Mouse (Mus musculus): ENCODE results near the gene Pcgf5.

The Pcgf5 gene

GRCm38 (mm10) chr19:36348161-36348800 lies at the start of gene Pcgf5:
Gene Pcgf5 (plus strand): TSS chr19:36348309.
- Histone ChIP-seq H3K9me3 (ENCODE audit: low read length) (no peaks in the 10 kb centered on the region), H3K4me3 (replicated peaks; ENCODE audit: low read length) (peak within 1 kb of the TSS; percentile 85), H3K4me1 (replicated peaks; ENCODE audit: low read depth, low read length) (peaks cover 13% of the 10 kb centered on the region), H3K27me3 (ENCODE audit: insufficient read depth, low read length) (peaks cover 81% of the 10 kb centered on the region), H3K36me3 (ENCODE audit: insufficient read depth, low read length) (no peaks in the 10 kb centered on the region)
- no peak for TF ChIP-seq NANOG (IDR thresholded peaks at IDR 0.05; ENCODE audit: borderline replicate concordance, low read length)
- no peak for TF ChIP-seq POU5F1 (IDR thresholded peaks at IDR 0.05; ENCODE audit: borderline replicate concordance, low read length)

DNA sequence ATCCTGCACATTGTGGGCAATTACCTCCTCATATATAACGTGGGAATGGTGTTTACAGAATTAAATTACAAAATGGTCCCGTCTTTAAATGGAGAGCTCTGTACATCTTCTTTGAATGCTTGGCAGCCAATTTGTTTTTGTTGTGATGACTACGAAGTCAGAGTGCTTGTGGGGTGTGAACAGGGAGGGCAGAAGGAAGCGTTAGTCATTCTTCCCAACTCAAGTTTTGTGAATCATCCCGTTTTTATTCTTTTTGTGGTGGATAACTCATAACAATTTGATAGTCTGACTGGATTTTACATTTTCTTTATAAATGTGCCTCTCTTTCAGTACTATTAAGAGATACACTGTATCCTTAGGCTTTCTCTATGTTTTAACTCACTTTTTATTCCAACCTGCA lies 42.6 kb upstream of the Pcgf5 start:
- H3K4me3 ChIP-seq (replicated peaks; ENCODE audit: low read length), result no peak overlapping the region
- no peaks in the 10 kb centered on the region for H3K36me3 ChIP-seq (ENCODE audit: insufficient read depth, low read length)
- no peaks in the 10 kb centered on the region for H3K4me1 ChIP-seq (replicated peaks; ENCODE audit: low read depth, low read length)
- TF ChIP-seq NANOG (IDR thresholded peaks at IDR 0.05; ENCODE audit: borderline replicate concordance, low read length) (no peak), POU5F1 (IDR thresholded peaks at IDR 0.05; ENCODE audit: borderline replicate concordance, low read length) (no peak), CTCF (conservative IDR thresholded peaks at IDR 0.05; ENCODE audit: low read length) (no peak)
- no peaks in the 10 kb centered on the region for H3K9me3 ChIP-seq (ENCODE audit: low read length)
- H3K27me3 ChIP-seq (ENCODE audit: insufficient read depth, low read length), result no peaks in the 10 kb centered on the region

DNA sequence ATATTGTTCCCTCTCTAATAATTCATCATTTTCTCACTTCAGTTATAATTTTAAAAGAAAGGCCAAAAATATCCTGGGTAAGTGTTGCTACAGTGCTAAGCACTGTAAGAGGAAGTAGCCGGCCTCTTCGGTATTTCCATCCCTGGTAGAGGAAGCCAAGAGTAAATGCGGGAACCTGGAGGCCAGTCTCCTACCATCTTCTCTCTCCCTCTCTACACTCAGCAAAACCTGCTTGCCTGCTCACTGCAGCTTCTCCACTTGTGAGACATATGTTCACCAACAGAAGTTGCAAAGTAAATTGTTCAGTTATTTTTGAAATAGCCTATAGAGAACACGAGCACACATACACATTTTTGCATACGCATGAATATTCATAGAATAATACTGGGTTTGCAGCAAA lies 34.1 kb upstream of the Pcgf5 start:
- TF ChIP-seq NANOG (IDR thresholded peaks at IDR 0.05; ENCODE audit: borderline replicate concordance, low read length) (no peak), CTCF (conservative IDR thresholded peaks at IDR 0.05; ENCODE audit: low read length) (no peak), POU5F1 (IDR thresholded peaks at IDR 0.05; ENCODE audit: borderline replicate concordance, low read length) (no peak)
- Histone ChIP-seq H3K9me3 (ENCODE audit: low read length) (no peaks in the 10 kb centered on the region), H3K36me3 (ENCODE audit: insufficient read depth, low read length) (no peaks in the 10 kb centered on the region), H3K4me1 (replicated peaks; ENCODE audit: low read depth, low read length) (no peaks in the 10 kb centered on the region), H3K4me3 (replicated peaks; ENCODE audit: low read length) (no peak overlapping the region), H3K27me3 (ENCODE audit: insufficient read depth, low read length) (no peaks in the 10 kb centered on the region)

DNA sequence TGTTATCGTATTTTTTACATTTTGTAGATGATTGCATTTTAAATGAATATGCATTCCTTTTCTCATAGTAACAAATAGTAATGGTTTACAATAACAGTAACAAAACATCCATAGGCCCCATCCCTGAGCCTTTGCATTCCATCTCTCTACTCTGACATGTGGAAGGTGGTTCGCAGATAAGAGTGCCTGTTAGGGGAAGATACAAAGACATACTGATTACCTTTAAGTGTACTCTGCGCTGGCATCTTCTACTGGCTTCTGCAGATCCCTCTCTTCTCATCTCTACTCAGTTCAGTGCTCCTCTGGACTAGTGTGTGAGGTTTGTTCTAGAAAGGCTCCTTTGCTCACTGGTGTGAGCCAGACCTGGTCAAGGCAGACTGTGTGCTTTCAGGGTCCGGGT lies 28.4 kb upstream of the Pcgf5 start:
- H3K27me3 ChIP-seq (ENCODE audit: insufficient read depth, low read length), result no peaks in the 10 kb centered on the region
- TF ChIP-seq NANOG (IDR thresholded peaks at IDR 0.05; ENCODE audit: borderline replicate concordance, low read length) (no peak), POU5F1 (IDR thresholded peaks at IDR 0.05; ENCODE audit: borderline replicate concordance, low read length) (no peak), CTCF (conservative IDR thresholded peaks at IDR 0.05; ENCODE audit: low read length) (no peak)
- no peaks in the 10 kb centered on the region for H3K9me3 ChIP-seq (ENCODE audit: low read length)
- no peaks in the 10 kb centered on the region for H3K36me3 ChIP-seq (ENCODE audit: insufficient read depth, low read length)
- H3K4me1 ChIP-seq (replicated peaks; ENCODE audit: low read depth, low read length), result no peaks in the 10 kb centered on the region
- H3K4me3 ChIP-seq (replicated peaks; ENCODE audit: low read length), result no peak overlapping the region

DNA sequence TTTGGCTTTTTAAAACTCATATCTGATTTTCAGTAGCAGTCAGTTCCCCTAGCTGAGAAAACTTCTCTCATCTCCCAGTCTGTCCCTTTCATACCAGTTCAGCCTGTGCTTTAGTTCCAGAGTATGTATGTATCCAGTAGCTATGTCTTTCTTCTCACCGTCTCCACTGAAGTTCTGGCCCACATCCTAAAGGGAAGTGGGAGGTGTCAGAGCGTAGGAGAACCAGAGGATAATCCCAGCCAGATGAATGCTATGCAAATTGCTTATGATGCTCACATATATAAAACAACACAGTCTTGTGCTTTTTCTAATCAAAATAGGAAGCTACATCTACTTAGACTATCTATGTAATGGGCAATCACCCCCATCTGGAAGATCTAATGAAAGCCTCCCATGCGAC lies 27.0 kb upstream of the Pcgf5 start:
- no peak for TF ChIP-seq CTCF (conservative IDR thresholded peaks at IDR 0.05; ENCODE audit: low read length)
- Histone ChIP-seq H3K4me1 (replicated peaks; ENCODE audit: low read depth, low read length) (no peaks in the 10 kb centered on the region), H3K4me3 (replicated peaks; ENCODE audit: low read length) (no peak overlapping the region), H3K27me3 (ENCODE audit: insufficient read depth, low read length) (no peaks in the 10 kb centered on the region), H3K36me3 (ENCODE audit: insufficient read depth, low read length) (no peaks in the 10 kb centered on the region), H3K9me3 (ENCODE audit: low read length) (no peaks in the 10 kb centered on the region)

GRCm38 (mm10) chr19:36323326-36323725 lies 24.8 kb upstream of the Pcgf5 start:
- H3K9me3 ChIP-seq (ENCODE audit: low read length), result no peaks in the 10 kb centered on the region
- no peak overlapping the region for H3K4me3 ChIP-seq (replicated peaks; ENCODE audit: low read length)
- no peaks in the 10 kb centered on the region for H3K4me1 ChIP-seq (replicated peaks; ENCODE audit: low read depth, low read length)
- no peaks in the 10 kb centered on the region for H3K36me3 ChIP-seq (ENCODE audit: insufficient read depth, low read length)
- H3K27me3 ChIP-seq (ENCODE audit: insufficient read depth, low read length), result no peaks in the 10 kb centered on the region
- no peak for TF ChIP-seq CTCF (conservative IDR thresholded peaks at IDR 0.05; ENCODE audit: low read length)
- no peak for TF ChIP-seq POU5F1 (IDR thresholded peaks at IDR 0.05; ENCODE audit: borderline replicate concordance, low read length)
- TF ChIP-seq NANOG (IDR thresholded peaks at IDR 0.05; ENCODE audit: borderline replicate concordance, low read length), result no peak

DNA sequence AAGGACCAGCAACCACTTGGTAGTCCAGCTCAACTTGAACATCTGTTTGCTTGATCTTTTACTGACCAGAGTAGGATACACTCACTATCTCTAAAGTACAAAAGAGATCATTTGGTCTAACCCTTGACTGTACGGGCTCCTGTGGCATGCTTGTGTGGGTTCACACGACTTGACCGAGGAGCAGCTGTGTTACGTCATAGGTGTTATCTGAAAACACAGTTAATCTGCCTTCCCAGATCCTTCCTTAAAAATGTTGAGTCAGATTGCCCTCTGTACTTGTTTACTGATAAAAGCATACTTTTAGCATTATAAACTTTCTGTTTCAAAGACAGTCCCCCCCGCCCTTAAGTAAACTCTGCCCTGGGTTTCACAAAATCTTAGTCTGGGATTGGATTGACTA lies 19.4 kb upstream of the Pcgf5 start:
- TF ChIP-seq POU5F1 (IDR thresholded peaks at IDR 0.05; ENCODE audit: borderline replicate concordance, low read length), result no peak
- TF ChIP-seq CTCF (conservative IDR thresholded peaks at IDR 0.05; ENCODE audit: low read length), result no peak
- TF ChIP-seq NANOG (IDR thresholded peaks at IDR 0.05; ENCODE audit: borderline replicate concordance, low read length), result no peak
- Histone ChIP-seq H3K36me3 (ENCODE audit: insufficient read depth, low read length) (no peaks in the 10 kb centered on the region), H3K4me1 (replicated peaks; ENCODE audit: low read depth, low read length) (no peaks in the 10 kb centered on the region), H3K4me3 (replicated peaks; ENCODE audit: low read length) (no peak overlapping the region), H3K9me3 (ENCODE audit: low read length) (no peaks in the 10 kb centered on the region), H3K27me3 (ENCODE audit: insufficient read depth, low read length) (no peaks in the 10 kb centered on the region)

DNA sequence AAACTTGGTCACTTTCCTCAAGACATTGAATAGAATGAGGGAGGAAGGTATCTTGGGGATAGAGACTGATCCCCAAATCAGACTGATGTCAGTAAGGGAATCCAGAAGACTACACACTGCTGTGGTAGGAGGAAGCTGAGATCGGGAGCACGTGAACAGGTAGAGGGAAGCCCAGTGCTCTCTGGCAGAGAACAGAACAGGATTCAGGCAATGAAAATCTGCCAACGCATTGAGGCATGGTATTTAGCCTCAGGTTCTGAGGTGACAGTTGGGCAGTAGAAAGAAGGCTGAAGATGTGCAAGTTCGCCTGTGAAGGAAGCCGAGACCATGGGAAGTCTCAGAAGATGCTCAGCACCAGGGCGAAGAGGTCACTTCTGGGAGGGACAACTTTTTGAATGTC lies 733 bp upstream of the Pcgf5 start:
- peaks cover 13% of the 10 kb centered on the region for H3K4me1 ChIP-seq (replicated peaks; ENCODE audit: low read depth, low read length)
- no peaks in the 10 kb centered on the region for H3K9me3 ChIP-seq (ENCODE audit: low read length)
- H3K36me3 ChIP-seq (ENCODE audit: insufficient read depth, low read length), result no peaks in the 10 kb centered on the region
- H3K27me3 ChIP-seq (ENCODE audit: insufficient read depth, low read length), result peaks cover 76% of the 10 kb centered on the region
- H3K4me3 ChIP-seq (replicated peaks; ENCODE audit: low read length), result peak overlapping the region; percentile 85
- TF ChIP-seq CTCF (conservative IDR thresholded peaks at IDR 0.05; ENCODE audit: low read length), result no peak
- TF ChIP-seq POU5F1 (IDR thresholded peaks at IDR 0.05; ENCODE audit: borderline replicate concordance, low read length), result no peak
- no peak for TF ChIP-seq NANOG (IDR thresholded peaks at IDR 0.05; ENCODE audit: borderline replicate concordance, low read length)

- Histone ChIP-seq H3K36me3 (ENCODE audit: insufficient read depth, low read length) (no peaks in the 10 kb centered on the region), H3K27me3 (ENCODE audit: insufficient read depth, low read length) (peaks cover 76% of the 10 kb centered on the region), H3K4me1 (replicated peaks; ENCODE audit: low read depth, low read length) (peaks cover 13% of the 10 kb centered on the region), H3K4me3 (replicated peaks; ENCODE audit: low read length) (peak overlapping the region; percentile 85), H3K9me3 (ENCODE audit: low read length) (no peaks in the 10 kb centered on the region)
- TF ChIP-seq CTCF (conservative IDR thresholded peaks at IDR 0.05; ENCODE audit: low read length), result no peak
- TF ChIP-seq POU5F1 (IDR thresholded peaks at IDR 0.05; ENCODE audit: borderline replicate concordance, low read length), result no peak
- TF ChIP-seq NANOG (IDR thresholded peaks at IDR 0.05; ENCODE audit: borderline replicate concordance, low read length), result no peak
These were observed 313 bp upstream of the Pcgf5 start for GRCm38 (mm10) chr19:36347831-36348160.

Measured in E14TG2a.4 (cell line).